Mouse (Mus musculus) frontal cortex, adult 2 months (tissue): ENCODE measurements around the gene Dgki. TPM values are rescaled to one million over a fixed set of nuclear protein-coding genes. Genes with fewer than 3 reads are reported as not detected.
A peak's percentile ranks its signal among the peaks of the same experiment; 100 is the strongest.

Experiments
- DNase-seq, 2 experiments: peaks; one replicate each; pipeline ENCODE4 v3.0.0; 2022; ENCODE audit warnings: low spot score in 1 of 2; ENCODE audit errors: extremely low spot score in 1 of 2
- polyA plus RNA-seq: library from polyadenylated mRNA; depleted of rRNA; stranded (reverse); fragments of >200 nt; gene quantifications from 2 replicates; pipeline ENCODE4 v1.2.3, GENCODE M21; 2012

Gene Dgki
- polyA plus RNA-seq, 1 experiment = 11.4 TPM

- DNase-seq = no peak
These were observed 230.0 kb downstream of the Dgki start for GRCm38 (mm10) chr6:37069836-37070600.

- no peak for DNase-seq
These were observed 231.2 kb downstream of the Dgki start for GRCm38 (mm10) chr6:37068737-37069136.

- DNase-seq = no peak
These were observed 232.6 kb downstream of the Dgki start for GRCm38 (mm10) chr6:37067357-37067756.

- no peak for DNase-seq
These were observed 235.7 kb downstream of the Dgki start for GRCm38 (mm10) chr6:37064214-37064830.

GRCm38 (mm10) chr6:37063266-37063665 is 236.7 kb downstream of the Dgki start:
- no peak for DNase-seq

- no peak for DNase-seq
These were observed 239.9 kb downstream of the Dgki start for GRCm38 (mm10) chr6:37060114-37060513.

GRCm38 (mm10) chr6:37057957-37058356 is 242.0 kb downstream of the Dgki start:
- DNase-seq = no peak

- no peak for DNase-seq
These were observed 242.4 kb downstream of the Dgki start for GRCm38 (mm10) chr6:37057536-37057935.

GRCm38 (mm10) chr6:37055634-37056033 is 244.3 kb downstream of the Dgki start:
- DNase-seq = no peak

- no peak for DNase-seq
These were observed 244.9 kb downstream of the Dgki start for GRCm38 (mm10) chr6:37055128-37055527.

GRCm38 (mm10) chr6:37054435-37055020 is 245.5 kb downstream of the Dgki start:
- DNase-seq = peak in 1 of 2 experiments; percentile 67

GRCm38 (mm10) chr6:37053411-37053810 is 246.6 kb downstream of the Dgki start:
- DNase-seq = no peak

- no peak for DNase-seq
These were observed 248.3 kb downstream of the Dgki start for GRCm38 (mm10) chr6:37051652-37052051.

GRCm38 (mm10) chr6:37051150-37051549 is 248.8 kb downstream of the Dgki start:
- no peak for DNase-seq

GRCm38 (mm10) chr6:37047611-37048129 is 252.3 kb downstream of the Dgki start:
- no peak for DNase-seq

- DNase-seq = peak; percentile 62 to 89
These were observed 253.7 kb downstream of the Dgki start for GRCm38 (mm10) chr6:37046152-37046788.

GRCm38 (mm10) chr6:37044796-37045195 is 255.2 kb downstream of the Dgki start:
- DNase-seq = no peak

GRCm38 (mm10) chr6:37038444-37038843 is 261.5 kb downstream of the Dgki start:
- peak in 1 of 2 experiments; percentile 47 for DNase-seq

GRCm38 (mm10) chr6:37037115-37037908 is 262.7 kb downstream of the Dgki start:
- peak in 1 of 2 experiments; percentile 58 for DNase-seq

GRCm38 (mm10) chr6:37035681-37036080 is 264.3 kb downstream of the Dgki start:
- DNase-seq = no peak
